Mouse (Mus musculus): ENCODE results near the gene Cdh24. TPM values are rescaled to one million over a fixed set of nuclear protein-coding genes. Genes with fewer than 3 reads are reported as not detected.
A peak's percentile ranks its signal among the peaks of the same experiment; 100 is the strongest.
"Not testable (repeated sequence)": the region's sequence is repeated elsewhere in the genome, so short reads cannot be mapped to it uniquely, and the experiment has no call there.

Gene Cdh24
- total RNA-seq, 1 experiment from 2014 or later: 1.4 TPM

- ATAC-seq (replicated peaks in 1 of 2; ENCODE audit: insufficient read depth in 1 of 2, low FRiP score in 2 of 2, low TSS enrichment in 1 of 2, low read depth in 1 of 2, poor library complexity in 2 of 2, severe bottlenecking in 2 of 2): peak; percentile 93 to 98
These were observed 23.2 kb downstream of the Cdh24 start, which contains the start of gene Psmb5 for GRCm38 (mm10) chr14:54617897-54618365. Gene Psmb5, minus strand, starts transcription at chr14:54618022.

DNA sequence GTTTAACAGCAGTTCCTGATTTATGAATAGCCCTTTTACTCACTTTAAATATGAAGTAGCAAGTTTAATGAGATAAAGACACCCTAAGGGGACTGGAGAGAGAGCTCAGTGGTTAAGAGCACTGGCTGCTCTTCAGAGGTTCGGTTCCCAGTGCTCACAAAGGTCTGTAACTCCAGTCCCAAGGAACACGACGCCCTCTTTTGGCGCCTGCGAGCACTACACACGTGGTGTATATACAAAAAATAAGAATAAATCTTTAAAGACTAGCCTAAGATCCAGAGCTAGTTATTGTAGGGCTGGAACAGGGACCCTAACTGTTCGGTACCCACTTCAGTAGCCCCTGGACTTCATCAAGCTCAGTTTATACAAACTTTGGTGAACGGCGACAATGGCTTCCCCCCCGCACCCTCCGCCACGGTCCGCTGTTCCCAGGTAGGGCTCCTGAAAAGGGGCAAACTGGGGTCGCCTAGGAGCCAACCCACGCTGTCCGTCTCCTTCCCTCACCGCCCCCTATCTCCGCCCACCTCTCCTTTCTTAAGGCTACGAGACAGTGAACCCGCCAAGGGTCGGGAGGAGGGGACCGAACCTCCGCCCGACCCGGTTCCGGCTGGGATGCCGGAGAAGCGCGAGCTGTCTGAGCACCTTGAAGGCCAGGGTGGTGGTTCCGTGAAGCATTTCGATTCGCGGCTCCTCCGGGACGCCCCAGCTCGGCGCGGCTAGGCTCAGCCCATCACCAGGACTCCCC, 23.8 kb downstream of the Cdh24 start:
- peak; percentile 18 to 24; a peak in 1 of 4 replicates for ATAC-seq (replicated peaks in 1 of 2; ENCODE audit: insufficient read depth in 1 of 2, low FRiP score in 2 of 2, low TSS enrichment in 1 of 2, low read depth in 1 of 2, poor library complexity in 2 of 2, severe bottlenecking in 2 of 2)

- ATAC-seq (replicated peaks in 1 of 2; ENCODE audit: insufficient read depth in 1 of 2, low FRiP score in 2 of 2, low TSS enrichment in 1 of 2, low read depth in 1 of 2, poor library complexity in 2 of 2, severe bottlenecking in 2 of 2): no peak
These were observed 24.8 kb downstream of the Cdh24 start for GRCm38 (mm10) chr14:54616226-54616825.

DNA sequence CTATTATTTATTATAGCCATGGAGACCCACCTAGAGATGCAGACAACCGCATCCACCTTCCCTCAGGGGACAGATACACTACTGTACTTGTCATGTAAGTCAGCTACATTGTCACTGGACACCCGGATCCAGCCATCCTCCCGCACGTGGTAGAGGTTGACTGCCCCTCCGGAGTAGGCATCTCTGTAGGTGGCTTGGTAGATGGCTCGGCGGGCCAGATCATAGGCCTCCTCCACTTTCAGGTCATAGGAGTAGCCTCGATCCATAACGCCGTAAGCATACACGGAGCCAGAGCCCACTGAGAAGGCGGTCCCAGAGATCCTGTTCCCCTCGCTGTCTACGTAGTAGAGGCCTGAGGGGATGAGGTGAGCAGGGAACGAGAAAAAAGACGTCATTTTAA, 27.0 kb downstream of the Cdh24 start:
- not testable (repeated sequence) for ATAC-seq (replicated peaks in 1 of 2; ENCODE audit: insufficient read depth in 1 of 2, low FRiP score in 2 of 2, low TSS enrichment in 1 of 2, low read depth in 1 of 2, poor library complexity in 2 of 2, severe bottlenecking in 2 of 2)

DNA sequence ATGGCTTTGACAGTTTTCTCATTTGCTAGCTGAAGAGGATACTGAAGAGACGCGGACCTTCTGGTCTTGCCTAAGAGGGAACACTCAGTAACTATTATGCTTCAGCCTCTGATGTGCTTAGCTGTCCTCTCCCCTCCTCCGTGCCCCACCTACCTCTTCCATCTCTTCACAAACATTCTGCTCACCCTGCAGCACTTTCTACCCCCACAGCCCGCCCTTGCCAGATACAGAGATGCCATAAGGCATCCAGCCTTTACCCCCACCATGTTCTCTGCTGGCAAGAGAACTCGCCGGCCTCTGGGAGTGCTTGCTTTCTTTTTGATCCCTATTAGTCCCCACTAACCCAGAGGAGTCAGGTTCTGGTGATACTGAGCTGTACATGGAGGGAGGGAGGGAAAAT, 30.5 kb downstream of the Cdh24 start:
- no peak for ATAC-seq (replicated peaks in 1 of 2; ENCODE audit: insufficient read depth in 1 of 2, low FRiP score in 2 of 2, low TSS enrichment in 1 of 2, low read depth in 1 of 2, poor library complexity in 2 of 2, severe bottlenecking in 2 of 2)

- ATAC-seq (replicated peaks in 1 of 2; ENCODE audit: insufficient read depth in 1 of 2, low FRiP score in 2 of 2, low TSS enrichment in 1 of 2, low read depth in 1 of 2, poor library complexity in 2 of 2, severe bottlenecking in 2 of 2): no peak
These were observed 31.2 kb downstream of the Cdh24 start for GRCm38 (mm10) chr14:54609962-54610361.

DNA sequence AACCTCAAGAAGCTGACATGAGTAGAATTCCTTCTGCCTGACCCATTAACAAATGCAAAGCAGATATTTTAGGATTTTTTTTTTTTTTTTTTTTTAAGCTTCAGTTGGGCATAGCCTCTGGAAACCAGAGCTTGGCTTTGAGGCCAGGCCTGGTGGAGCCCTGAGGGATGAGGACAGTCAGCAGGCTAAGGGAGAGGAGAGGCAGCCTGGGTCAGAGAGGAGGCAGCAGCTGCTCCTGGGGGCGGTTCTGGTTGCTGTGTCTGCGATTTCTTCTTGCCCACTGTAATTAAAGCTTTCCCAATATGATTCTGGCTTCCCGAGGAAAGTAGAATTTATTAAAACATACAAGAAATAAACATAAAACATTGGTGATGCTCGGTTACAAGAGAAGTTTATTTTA, 31.9 kb downstream of the Cdh24 start:
- ATAC-seq (replicated peaks in 1 of 2; ENCODE audit: insufficient read depth in 1 of 2, low FRiP score in 2 of 2, low TSS enrichment in 1 of 2, low read depth in 1 of 2, poor library complexity in 2 of 2, severe bottlenecking in 2 of 2): no peak

- ATAC-seq (replicated peaks in 1 of 2; ENCODE audit: insufficient read depth in 1 of 2, low FRiP score in 2 of 2, low TSS enrichment in 1 of 2, low read depth in 1 of 2, poor library complexity in 2 of 2, severe bottlenecking in 2 of 2): no peak
These were observed 33.9 kb downstream of the Cdh24 start for GRCm38 (mm10) chr14:54607226-54607625.

DNA sequence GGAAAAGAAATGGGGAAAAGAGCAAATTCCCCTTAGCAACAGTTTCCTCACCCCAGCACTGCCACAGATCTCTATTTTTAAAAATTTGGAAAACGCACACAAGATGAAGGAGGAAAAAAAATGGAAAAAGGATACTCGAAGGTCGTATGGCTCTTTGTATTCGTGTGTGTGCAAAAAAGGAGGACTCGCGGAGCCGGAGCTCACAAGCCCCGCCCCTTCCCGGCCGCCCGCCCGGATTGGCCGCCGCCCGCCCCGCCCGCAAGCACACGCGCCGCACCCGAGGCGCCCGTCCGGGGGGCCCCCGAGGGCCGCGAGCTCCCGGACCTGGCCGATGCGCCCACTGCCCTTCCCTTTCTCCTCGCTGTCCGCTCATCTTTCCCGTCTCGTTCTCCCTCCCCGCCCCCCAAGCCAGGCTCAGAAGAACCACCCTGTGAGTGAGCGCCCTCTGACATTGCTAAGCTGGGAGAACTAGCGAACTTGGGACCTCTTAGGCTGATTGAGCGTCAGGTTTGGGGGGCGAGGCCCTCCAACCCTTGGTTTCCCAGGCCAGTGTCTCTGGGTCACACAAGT, 35.3 kb downstream of the Cdh24 start, which contains the start of gene 4931414P19Rik:
Gene 4931414P19Rik, minus strand, starts transcription at position 242 of the 570 bp plus-strand sequence.
- ATAC-seq (replicated peaks in 1 of 2; ENCODE audit: insufficient read depth in 1 of 2, low FRiP score in 2 of 2, low TSS enrichment in 1 of 2, low read depth in 1 of 2, poor library complexity in 2 of 2, severe bottlenecking in 2 of 2): 0 out of 4 replicates have a peak, but pooled peaks of 1 of the 2 experiments have one; percentile 17

DNA sequence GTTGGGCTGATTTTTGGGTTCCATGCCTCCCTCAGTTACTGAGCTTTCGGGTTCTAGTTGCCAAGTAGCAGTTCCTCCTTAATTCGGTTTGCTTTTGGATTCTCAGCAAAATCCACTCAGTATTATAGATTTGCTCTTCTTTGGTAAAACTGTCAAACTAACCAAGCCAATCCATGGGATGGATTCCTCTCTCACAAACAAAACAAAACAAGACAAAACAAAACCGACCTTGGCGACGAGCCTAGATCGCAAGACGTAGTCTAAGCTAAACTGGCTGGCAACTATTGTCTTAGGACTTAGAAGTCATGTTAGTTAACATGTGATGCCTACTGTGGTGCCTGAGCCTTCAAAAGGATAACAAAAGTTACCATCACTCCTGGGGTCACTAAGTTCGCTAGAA, 37.5 kb downstream of the Cdh24 start:
- ATAC-seq (replicated peaks in 1 of 2; ENCODE audit: insufficient read depth in 1 of 2, low FRiP score in 2 of 2, low TSS enrichment in 1 of 2, low read depth in 1 of 2, poor library complexity in 2 of 2, severe bottlenecking in 2 of 2): no peak

DNA sequence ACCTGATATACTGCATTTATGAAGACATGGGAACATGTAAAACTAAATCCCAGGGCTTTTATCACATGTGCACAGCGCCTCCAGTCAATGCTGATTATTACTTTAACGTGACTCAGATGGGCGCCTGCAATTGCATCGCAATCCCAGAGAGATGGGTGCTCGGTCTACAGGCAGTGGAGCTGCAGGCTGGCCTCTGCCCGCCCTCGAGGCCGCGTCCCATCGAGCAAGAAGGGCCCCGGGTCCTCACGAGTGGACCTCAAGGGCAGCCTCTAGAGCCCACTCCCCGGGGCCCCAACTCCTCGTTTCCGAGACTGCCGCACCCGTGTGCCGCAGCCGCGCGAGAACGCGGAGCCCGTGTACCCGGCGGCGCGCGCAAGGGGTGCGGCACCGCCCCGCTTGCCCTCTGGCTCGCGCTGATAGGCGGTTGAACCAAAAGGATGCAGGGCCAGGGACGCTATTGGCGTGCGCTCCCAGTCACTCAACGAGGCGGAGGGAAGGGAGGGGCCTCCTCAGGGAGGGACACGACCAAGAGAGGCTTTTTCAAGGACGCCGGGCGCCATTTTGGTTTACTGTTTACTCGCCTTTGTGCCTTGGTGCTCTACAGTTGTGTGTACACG, 38.0 kb downstream of the Cdh24 start:
- ATAC-seq (replicated peaks in 1 of 2; ENCODE audit: insufficient read depth in 1 of 2, low FRiP score in 2 of 2, low TSS enrichment in 1 of 2, low read depth in 1 of 2, poor library complexity in 2 of 2, severe bottlenecking in 2 of 2): peak; percentile 99 to 100

DNA sequence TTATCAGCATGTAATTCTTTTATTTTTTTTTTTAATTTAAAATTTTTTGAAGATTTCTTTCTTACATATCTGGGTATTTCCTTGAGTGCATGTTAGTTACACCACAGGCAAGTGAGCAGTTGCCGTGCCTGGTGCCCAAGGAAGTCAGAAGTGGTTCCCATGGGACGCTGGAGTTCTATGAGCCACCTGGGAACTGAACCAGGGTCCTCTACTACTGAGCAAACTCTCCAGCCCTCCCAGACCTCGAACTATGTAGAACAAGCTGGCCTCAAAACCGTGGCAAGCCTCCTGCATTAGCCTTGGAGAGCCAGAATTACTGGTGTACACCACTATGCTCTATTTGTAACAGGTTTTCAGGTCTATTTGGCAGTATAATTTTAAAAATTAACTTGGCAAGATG, 38.6 kb downstream of the Cdh24 start:
- ATAC-seq (replicated peaks in 1 of 2; ENCODE audit: insufficient read depth in 1 of 2, low FRiP score in 2 of 2, low TSS enrichment in 1 of 2, low read depth in 1 of 2, poor library complexity in 2 of 2, severe bottlenecking in 2 of 2): no peak

- no peak for ATAC-seq (replicated peaks in 1 of 2; ENCODE audit: insufficient read depth in 1 of 2, low FRiP score in 2 of 2, low TSS enrichment in 1 of 2, low read depth in 1 of 2, poor library complexity in 2 of 2, severe bottlenecking in 2 of 2)
These were observed 39.6 kb downstream of the Cdh24 start for GRCm38 (mm10) chr14:54601601-54602000.

- no peak for ATAC-seq (replicated peaks in 1 of 2; ENCODE audit: insufficient read depth in 1 of 2, low FRiP score in 2 of 2, low TSS enrichment in 1 of 2, low read depth in 1 of 2, poor library complexity in 2 of 2, severe bottlenecking in 2 of 2)
These were observed 44.1 kb downstream of the Cdh24 start for GRCm38 (mm10) chr14:54597084-54597483.

- ATAC-seq (replicated peaks in 1 of 2; ENCODE audit: insufficient read depth in 1 of 2, low FRiP score in 2 of 2, low TSS enrichment in 1 of 2, low read depth in 1 of 2, poor library complexity in 2 of 2, severe bottlenecking in 2 of 2): no peak
These were observed 46.3 kb downstream of the Cdh24 start for GRCm38 (mm10) chr14:54594631-54595414.

GRCm38 (mm10) chr14:54594055-54594454, 47.1 kb downstream of the Cdh24 start:
- ATAC-seq (replicated peaks in 1 of 2; ENCODE audit: insufficient read depth in 1 of 2, low FRiP score in 2 of 2, low TSS enrichment in 1 of 2, low read depth in 1 of 2, poor library complexity in 2 of 2, severe bottlenecking in 2 of 2): no peak

DNA sequence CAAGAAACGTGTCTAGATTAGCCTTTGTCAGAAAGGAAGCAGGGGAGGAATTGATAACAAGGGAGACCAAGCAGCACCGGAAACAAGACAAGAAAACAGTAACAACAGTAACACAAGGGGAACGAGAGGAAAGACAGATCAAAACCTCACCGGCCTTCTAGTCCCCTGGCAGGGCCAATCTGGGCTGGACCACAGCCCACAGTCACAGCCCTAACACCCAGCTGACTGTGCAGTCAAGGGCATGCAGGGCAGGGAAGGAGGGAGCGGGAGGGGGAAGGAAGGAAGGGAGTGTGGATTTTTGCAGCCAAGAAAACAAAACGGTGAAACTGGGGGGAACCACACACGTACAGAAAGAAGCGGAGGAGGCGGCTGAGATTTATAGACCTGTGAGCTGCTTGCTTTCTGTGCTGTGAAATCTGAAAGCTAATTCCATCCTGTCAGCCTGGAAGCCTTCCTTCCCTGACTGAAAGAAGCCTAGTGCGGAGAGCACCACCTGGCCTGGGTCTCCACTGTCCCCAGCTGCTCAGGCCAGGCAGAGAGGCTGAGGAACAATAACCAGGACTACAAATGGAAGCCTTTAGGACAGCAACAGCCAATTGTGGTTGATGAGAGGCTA, 48.7 kb downstream of the Cdh24 start:
- peak; percentile 74; a peak in 2 of 4 replicates for ATAC-seq (replicated peaks in 1 of 2; ENCODE audit: insufficient read depth in 1 of 2, low FRiP score in 2 of 2, low TSS enrichment in 1 of 2, low read depth in 1 of 2, poor library complexity in 2 of 2, severe bottlenecking in 2 of 2)

Data from hematopoietic stem cell, adult 5-6 weeks (primary cell).